Mouse (Mus musculus) frontal cortex, postnatal 14 days (tissue): Measurements from ENCODE around the gene Xylt2.

Source experiments
- DNase-seq, 2 experiments: peaks; one replicate each; pipeline ENCODE4 v3.0.0; 2022; ENCODE audit warnings: low spot score in 2 of 2

Xylt2 gene

DNA sequence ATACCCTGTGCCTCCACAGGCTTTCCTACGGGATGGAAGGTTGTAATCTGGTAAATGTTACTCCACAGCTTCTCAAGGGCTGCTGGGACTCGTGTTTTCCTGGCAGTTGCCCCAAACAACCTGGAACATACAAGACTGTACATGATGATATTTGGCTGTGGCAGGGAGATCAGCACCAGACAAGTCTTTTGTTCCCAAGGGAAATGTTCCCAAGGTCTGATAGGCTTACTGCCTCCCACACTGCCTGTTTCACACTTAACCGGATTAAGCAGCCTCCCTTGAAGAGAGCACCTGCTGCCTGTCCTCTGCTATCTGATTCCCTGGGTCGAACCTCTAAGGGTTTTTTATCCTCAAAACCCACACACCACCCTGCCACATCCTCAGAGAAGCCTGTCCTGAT is 61.8 kb downstream of the Xylt2 start:
- no peak for DNase-seq

DNA sequence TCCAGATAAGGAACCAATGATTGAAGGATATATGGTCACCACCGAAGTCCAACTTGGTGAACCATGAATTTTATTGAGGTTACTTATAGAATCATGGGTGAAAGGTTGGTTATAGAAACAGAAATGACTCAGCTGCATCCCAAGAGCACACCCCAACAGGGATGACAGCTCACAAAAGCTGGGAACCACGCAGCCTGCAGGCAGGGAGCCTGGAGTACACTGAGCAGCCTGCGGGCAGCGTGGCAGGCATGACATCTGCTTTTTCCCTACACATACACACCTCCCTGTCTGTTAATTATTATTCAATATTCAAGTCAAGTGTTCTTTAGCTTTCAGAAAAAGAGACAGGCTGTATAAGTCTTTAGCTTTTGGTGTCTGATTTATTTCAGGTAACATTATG is 62.7 kb downstream of the Xylt2 start:
- no peak for DNase-seq
